Mouse (Mus musculus) urinary bladder, postnatal 36 days (tissue): ENCODE data around the gene Def8.
"Not testable (repeated sequence)": the region's sequence is repeated elsewhere in the genome, so short reads cannot be mapped to it uniquely, and the experiment has no call there.

ENCODE experiments used
- DNase-seq, 2 experiments: peaks; one replicate each; pipeline ENCODE4 v3.0.0; 2022; ENCODE audit warnings: low spot score in 2 of 2, mixed read lengths in 1 of 2

Gene Def8

GRCm38 (mm10) chr8:123412560-123413170 lies 10.7 kb upstream of the Def8 start:
- DNase-seq, result no peak

DNA sequence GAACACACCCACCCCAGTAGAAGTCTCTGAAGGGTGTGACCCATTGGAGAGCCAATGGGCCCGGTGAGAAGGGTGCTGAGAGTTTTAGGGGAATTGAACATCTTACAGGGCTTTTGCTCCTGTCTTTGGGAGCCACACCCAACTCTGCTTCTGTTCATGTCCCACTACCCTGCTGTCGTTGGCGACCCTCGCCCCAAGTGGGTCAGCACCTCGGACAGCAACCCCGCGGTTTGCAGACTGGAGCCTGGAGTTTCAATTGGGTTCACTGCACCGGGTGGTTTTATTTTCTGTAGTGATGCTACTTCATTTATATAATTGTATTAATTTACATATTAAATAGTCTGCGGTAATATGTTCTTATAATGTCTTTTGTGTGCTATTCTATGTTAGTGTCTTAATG lies 9.1 kb upstream of the Def8 start:
- no peak for DNase-seq

- not testable (repeated sequence) for DNase-seq
Observed at GRCm38 (mm10) chr8:123414997-123415696, 8.2 kb upstream of the Def8 start.

DNA sequence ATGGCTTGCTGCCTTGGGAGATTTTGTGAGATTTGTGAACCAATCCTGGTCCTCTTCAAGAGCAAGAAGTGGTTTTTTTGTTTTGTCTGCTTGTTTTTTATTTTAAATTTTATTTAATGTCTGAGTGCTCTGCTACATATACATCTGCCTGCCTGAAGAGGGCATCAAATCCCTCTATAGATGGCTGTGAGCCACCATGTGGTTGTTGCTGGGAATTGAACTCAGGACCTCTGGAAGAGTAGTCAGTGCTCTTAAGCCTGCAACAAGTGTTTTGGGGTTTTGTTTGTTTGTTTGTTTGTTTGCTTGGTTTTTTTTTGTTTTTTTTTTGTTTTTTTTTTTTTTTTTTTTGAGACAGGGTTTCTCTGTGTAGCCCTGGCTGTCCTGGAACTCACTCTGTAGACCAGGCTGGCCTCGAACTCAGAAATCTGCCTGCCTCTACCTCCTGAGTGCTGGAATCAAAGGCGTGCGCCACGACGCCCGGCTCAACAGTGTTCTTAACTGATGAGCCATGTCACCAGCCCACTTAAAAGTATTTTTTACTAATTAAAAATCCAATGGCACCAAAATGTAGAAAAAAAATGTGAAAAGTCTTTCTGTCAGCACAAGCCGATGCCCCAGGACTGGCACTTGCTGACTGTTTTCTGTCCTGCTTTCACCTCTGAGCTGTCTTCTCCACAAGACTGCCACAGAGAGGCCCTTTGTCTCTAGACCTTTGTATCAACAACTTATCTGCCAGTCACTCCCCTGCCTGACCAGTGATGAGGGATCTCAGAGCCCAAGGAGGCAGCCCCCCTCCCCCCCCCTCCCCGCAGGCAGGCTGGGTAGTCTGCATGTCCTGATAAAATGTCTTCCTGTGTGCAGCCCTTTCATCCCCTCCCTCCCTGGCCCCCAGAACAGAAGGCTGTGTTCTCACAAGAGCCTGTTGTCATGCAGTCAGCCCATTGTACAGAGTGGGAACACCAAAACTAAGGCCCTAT lies 7.1 kb upstream of the Def8 start:
- DNase-seq, result no peak

- no peak for DNase-seq
Observed at GRCm38 (mm10) chr8:123416944-123417555, 6.3 kb upstream of the Def8 start.

- no peak for DNase-seq
Observed at GRCm38 (mm10) chr8:123419711-123420110, 3.6 kb upstream of the Def8 start.

DNA sequence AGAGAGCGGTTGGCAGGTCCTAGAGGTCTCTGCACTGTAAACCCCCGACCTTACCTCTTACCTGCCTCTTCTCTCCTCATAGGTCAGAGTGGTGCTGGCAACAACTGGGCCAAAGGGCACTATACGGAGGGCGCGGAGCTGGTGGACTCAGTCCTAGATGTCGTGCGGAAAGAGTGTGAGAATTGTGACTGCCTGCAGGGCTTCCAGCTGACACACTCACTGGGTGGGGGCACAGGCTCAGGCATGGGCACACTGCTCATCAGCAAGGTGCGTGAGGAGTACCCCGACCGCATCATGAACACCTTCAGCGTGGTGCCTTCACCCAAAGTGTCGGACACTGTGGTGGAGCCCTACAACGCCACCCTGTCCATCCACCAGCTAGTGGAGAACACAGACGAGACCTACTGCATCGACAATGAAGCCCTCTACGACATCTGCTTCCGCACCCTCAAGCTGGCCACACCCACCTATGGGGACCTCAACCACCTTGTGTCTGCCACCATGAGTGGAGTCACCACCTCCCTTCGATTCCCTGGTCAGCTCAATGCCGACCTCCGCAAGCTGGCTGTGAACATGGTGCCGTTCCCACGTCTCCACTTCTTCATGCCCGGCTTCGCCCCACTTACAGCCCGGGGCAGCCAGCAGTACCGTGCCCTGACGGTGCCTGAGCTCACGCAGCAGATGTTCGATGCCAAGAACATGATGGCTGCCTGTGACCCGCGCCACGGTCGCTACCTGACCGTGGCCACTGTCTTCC lies 2.6 kb upstream of the Def8 start:
- no peak for DNase-seq

DNA sequence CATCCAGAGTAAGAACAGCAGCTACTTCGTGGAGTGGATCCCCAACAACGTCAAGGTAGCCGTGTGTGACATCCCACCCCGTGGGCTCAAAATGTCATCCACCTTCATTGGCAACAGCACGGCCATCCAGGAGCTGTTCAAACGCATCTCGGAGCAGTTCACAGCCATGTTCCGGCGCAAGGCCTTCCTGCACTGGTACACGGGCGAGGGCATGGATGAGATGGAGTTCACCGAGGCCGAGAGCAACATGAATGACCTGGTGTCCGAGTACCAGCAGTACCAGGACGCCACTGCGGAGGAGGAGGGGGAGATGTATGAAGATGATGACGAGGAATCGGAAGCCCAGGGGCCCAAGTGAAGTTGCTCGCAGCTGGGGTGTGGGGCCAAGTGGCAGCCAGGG lies 2.0 kb upstream of the Def8 start:
- no peak for DNase-seq

DNA sequence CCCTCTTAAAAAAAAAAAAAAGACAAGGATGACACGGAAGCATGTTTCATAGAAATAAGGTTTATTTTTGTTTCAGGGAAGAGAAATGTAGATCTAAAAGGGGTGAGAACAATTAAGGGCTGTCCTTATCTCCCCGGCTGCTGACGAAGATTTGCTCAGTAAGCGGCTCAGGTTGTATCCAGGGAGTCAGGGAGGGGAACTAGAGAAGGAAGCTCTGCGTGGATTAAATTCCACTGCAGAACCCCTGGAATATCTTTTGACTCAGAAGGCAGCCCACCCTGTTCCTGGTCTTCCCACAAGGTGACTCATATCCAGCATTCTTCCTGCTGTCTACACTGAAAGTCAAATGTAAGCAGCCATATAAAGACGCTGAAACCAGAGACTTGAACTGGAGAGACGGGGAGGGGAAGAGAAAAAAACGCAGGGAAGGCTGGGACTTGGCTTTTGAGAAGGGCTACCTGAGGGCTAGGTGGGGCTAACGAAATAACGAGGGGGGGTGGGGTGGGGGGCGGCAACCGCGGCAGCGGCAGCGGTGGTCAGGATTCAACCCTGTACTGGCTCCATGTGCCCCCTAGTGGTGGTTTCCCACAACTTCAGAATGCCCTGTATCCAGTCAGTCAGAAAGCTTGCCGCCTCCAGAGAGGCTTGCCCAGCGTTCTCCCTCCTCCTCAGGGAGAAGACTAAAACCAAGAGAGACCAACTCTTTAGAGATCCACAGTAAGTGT lies 1.1 kb upstream of the Def8 start:
- DNase-seq, result peak; percentile 51 to 60

GRCm38 (mm10) chr8:123422781-123423159 lies 557 bp upstream of the Def8 start:
- DNase-seq, result no peak

DNA sequence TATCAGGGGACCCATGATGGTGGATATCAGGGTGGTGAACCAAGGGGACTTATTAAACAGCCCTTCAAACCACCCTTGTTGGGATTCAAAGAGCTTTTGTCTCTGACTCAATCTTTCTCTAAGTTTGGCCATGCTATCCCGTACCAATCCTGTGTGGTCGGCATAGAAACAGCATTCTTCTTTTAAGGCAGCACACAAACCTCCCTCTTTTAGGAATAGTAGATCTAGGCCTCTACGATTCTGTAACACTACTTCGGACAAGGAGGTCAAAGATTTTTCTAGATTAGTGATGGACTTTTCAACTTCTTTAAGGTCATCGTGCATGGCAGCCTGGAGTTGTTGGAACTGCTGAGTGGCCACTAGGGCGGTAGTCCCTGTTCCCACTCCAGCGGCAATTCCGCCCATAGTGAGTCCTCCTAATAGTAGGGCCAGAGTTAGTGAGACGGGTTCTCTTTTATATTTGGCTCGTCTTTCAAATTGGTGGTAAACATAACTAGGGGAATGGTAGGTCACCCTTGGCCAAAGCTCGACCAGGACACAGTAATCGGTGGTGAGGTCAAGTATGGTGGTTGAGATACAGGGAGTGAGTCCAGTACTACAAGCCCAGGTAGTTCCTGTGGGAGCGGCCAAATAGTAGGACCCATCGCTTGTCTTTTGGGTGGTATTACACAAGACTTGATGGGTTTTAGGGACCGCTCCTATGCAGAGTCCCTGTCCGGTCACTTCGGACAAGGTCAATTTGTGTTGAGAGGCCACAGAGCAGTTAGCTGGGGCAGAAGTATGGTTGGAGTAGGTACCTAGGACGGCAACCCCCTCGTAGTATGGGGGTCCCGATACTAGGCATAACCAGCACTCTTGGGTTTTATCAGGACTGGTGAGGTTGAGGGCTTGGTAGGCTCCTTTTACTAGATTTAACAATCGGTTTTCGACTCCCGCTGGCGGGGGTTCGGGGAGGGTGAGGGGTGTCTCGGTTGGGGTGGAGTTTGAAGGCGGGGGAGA lies 3.5 kb downstream of the Def8 start:
- DNase-seq, result no peak

GRCm38 (mm10) chr8:123427639-123428275 lies 4.4 kb downstream of the Def8 start:
- DNase-seq, result no peak

- no peak for DNase-seq
Observed at GRCm38 (mm10) chr8:123428343-123428893, 5.1 kb downstream of the Def8 start.

GRCm38 (mm10) chr8:123428939-123429721 lies 5.8 kb downstream of the Def8 start:
- no peak for DNase-seq

DNA sequence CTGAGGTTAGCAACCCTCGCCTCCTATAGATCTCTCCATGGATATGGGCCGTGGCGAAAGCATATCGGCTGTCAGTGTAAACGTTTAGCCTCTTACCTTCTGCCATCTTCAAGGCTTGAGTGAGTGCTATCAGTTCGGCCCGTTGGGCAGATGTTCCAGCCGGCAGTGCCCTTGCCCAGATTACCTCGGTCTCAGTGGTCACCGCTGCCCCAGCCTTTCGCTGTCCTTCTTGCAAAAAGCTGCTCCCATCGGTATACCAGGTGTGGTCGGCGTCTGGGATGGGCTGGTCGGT lies 6.3 kb downstream of the Def8 start:
- DNase-seq, result not testable (repeated sequence)

GRCm38 (mm10) chr8:123430936-123431335 lies 7.6 kb downstream of the Def8 start:
- DNase-seq, result not testable (repeated sequence)

- DNase-seq, result no peak
Observed at GRCm38 (mm10) chr8:123431616-123432365, 8.5 kb downstream of the Def8 start.
